Mouse (Mus musculus) neural tube, embryonic 15.5 days (tissue): Measurements from ENCODE around the gene Cfap44. TPM values are rescaled to one million over a fixed set of nuclear protein-coding genes. Genes with fewer than 3 reads are reported as not detected.
"Not testable (repeated sequence)": the region's sequence is repeated elsewhere in the genome, so short reads cannot be mapped to it uniquely, and the experiment has no call there.

Experiments used
- ATAC-seq: fragments of 200-750 bp; cut with Nextera tagmentation; 2 replicates; pipeline ENCODE4 v1.8.0; 2017; ENCODE audit warnings: mild to moderate bottlenecking, moderate TSS enrichment, moderate library complexity; ENCODE audit not compliant: low FRiP score
- H3K27ac ChIP-seq: fragments of 300-500 bp; sonication (generic); replicated peaks from 2 replicates; pipeline ENCODE4 v1.5.1; 2015; ENCODE audit warnings: mild to moderate bottlenecking, inconsistent platforms
- H3K27me3 ChIP-seq: fragments of 300-500 bp; sonication (generic); replicated peaks from 2 replicates; pipeline ENCODE4 v1.6.1; 2015; ENCODE audit warnings: inconsistent platforms
- H3K36me3 ChIP-seq: fragments of 300-500 bp; sonication (generic); 2 replicates; pipeline ENCODE4 v1.6.1; 2015; ENCODE audit warnings: inconsistent platforms
- H3K4me1 ChIP-seq: fragments of 300-500 bp; sonication (generic); 2 replicates; pipeline ENCODE4 v1.6.1; 2015; ENCODE audit warnings: inconsistent platforms
- H3K4me2 ChIP-seq: fragments of 300-500 bp; sonication (generic); 2 replicates; pipeline ENCODE4 v1.6.1; 2015; ENCODE audit warnings: inconsistent platforms, mild to moderate bottlenecking, moderate library complexity
- H3K4me3 ChIP-seq: fragments of 300-500 bp; sonication (generic); replicated peaks from 2 replicates; pipeline ENCODE4 v1.5.1; 2015; ENCODE audit warnings: mild to moderate bottlenecking, inconsistent platforms
- H3K9ac ChIP-seq: fragments of 300-500 bp; sonication (generic); replicated peaks from 2 replicates; pipeline ENCODE4 v1.6.1; 2015; ENCODE audit warnings: mild to moderate bottlenecking, inconsistent platforms
- H3K9me3 ChIP-seq: fragments of 300-500 bp; sonication (generic); replicated peaks from 2 replicates; pipeline ENCODE4 v1.6.1; 2016; ENCODE audit warnings: inconsistent platforms
- WGBS: fragments of 180-500 bp; shearing (Covaris S2); methylation state at CpG from one replicate; pipeline ENCODE4 v1.1.7; 2015; ENCODE audit warnings: mixed read lengths; 5-methylcytosine and 5-hydroxymethylcytosine counted together
- polyA plus RNA-seq: library from polyadenylated mRNA; unstranded; fragments of >200 nt; fragmentation: Nextera tagmentation; extraction: Ambion mirVana; gene quantifications from 2 replicates; pipeline ENCODE4 v1.2.1, GENCODE M21; 2015

Cfap44 gene
- polyA plus RNA-seq, 1 experiment from 2014 or later = 3.0 TPM

DNA sequence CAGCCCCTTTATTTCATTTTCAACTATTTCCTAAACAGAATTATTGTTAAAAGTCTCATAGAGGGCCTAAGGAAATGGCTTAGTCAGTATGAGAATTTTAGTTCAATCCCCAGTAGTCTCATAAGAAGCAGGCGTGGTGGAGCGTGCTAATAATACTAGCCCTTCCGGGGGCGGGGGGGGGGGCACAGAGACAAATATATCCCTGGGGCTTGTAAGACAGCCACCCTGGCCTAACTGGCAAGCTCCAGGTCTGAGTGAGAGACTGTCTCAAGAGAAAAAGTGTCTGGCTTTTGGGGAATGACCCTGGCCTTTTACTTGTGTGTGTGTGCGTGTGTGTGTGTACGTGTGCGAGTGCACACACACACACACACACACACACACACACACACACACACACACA lies 40.3 kb downstream of the Cfap44 start:
- H3K36me3 ChIP-seq = no peaks in the 10 kb centered on the region
- no peak for ATAC-seq
- no peak overlapping the region for H3K27ac ChIP-seq
- WGBS = 69% methylated on average over 7 of the region's 7 CpGs
- H3K9ac ChIP-seq = no peak overlapping the region
- no peak overlapping the region for H3K4me3 ChIP-seq
- H3K4me2 ChIP-seq = no peak overlapping the region
- no peaks in the 10 kb centered on the region for H3K9me3 ChIP-seq
- H3K27me3 ChIP-seq = no peaks in the 10 kb centered on the region
- peaks cover 3% of the 10 kb centered on the region for H3K4me1 ChIP-seq

DNA sequence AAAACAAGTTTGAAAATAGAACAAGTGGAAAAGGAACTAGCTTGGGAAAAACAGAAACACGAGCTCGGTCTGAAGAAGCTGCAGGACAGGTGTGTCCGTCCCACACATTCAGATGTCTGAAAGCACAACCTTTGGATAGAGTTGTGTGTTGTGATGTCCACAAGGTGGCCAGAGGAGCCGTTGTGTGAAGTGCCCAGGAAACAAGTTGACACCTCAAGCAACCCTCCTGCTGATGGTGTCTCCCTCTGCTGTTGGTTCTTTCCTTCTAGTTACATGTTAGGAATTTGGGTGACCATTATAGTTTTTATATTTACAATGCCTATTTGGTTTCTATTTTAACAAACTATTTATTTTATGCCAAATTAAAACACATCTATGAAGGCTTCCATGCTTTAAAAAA lies 40.9 kb downstream of the Cfap44 start:
- H3K36me3 ChIP-seq = no peaks in the 10 kb centered on the region
- H3K9me3 ChIP-seq = no peaks in the 10 kb centered on the region
- no peaks in the 10 kb centered on the region for H3K4me1 ChIP-seq
- no peak overlapping the region for H3K27ac ChIP-seq
- no peak overlapping the region for H3K4me2 ChIP-seq
- 72% methylated on average over 4 of the region's 4 CpGs for WGBS
- H3K9ac ChIP-seq = no peak overlapping the region
- no peaks in the 10 kb centered on the region for H3K27me3 ChIP-seq
- no peak for ATAC-seq
- H3K4me3 ChIP-seq = no peak overlapping the region

DNA sequence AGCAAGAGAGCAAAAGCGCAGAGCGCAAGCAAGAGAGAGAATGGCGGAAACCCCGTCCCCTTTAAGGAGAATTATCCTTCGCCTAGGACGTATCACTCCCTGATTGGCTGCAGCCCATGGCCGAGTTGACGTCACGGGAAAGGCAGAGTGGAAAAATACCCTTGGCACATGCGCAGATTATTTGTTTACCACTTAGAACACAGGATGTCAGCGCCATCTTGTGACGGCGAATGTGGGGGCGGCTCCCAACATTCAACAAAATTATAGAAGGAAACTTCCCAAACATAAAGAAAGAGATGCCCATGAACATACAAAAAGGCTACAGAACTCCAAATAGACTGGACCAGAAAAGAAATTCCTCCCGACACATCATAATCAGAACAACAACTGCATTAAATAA lies 47.3 kb downstream of the Cfap44 start:
- H3K9me3 ChIP-seq, H3K27me3 ChIP-seq, H3K27ac ChIP-seq, ATAC-seq, H3K9ac ChIP-seq, H3K36me3 ChIP-seq, H3K4me3 ChIP-seq, H3K4me1 ChIP-seq, H3K4me2 ChIP-seq: not testable (repeated sequence)
- 94% methylated on average over 15 of the region's 15 CpGs for WGBS

DNA sequence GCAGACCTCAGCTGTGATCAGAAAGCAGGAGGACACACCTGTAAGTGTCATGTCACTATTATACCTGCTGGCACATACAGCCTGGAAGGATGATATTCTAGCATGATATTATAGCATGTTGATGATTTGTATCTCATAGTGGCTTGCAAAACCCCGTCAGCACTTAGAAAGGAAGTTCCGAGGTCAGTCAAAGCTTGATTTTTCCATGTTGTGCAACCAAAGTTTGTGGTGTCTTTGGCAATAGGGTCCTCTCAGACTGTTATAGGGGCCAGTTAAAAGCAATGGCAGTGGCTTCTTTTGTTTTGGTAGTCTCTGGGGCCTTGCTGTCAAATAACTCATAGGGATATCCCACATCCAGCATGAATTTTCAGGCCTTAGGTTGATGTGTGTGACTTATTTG lies 63.3 kb downstream of the Cfap44 start:
- WGBS = 91% methylated on average over 2 of the region's 2 CpGs
- Histone ChIP-seq H3K9me3 (no peaks in the 10 kb centered on the region), H3K27ac (no peak overlapping the region), H3K36me3 (no peaks in the 10 kb centered on the region), H3K4me3 (no peak overlapping the region), H3K4me2 (no peak overlapping the region), H3K27me3 (no peaks in the 10 kb centered on the region), H3K9ac (no peak overlapping the region), H3K4me1 (no peaks in the 10 kb centered on the region)
- ATAC-seq = no peak

DNA sequence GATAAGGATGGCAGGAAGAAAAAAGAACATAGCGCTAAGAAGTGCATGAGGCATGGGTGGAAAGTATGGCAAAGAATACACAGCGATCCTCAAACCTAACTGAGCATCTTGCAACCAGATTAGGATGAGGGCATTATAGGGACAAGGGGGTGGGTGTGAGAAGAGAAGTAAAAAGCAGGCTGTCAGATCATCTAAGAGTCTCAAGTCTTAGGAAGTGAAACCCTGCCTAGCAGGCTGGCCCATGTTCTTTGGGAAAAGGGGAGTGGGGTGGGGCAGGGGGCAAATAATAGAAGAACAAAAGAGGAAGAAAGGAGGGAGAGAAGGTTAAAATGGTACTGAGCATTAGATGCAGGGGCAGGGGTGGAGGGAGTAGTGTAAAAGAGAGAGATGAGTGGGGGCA lies 64.2 kb downstream of the Cfap44 start:
- 98% methylated on average over 2 of the region's 2 CpGs for WGBS
- Histone ChIP-seq H3K27me3 (no peaks in the 10 kb centered on the region), H3K4me1 (no peaks in the 10 kb centered on the region), H3K27ac (no peak overlapping the region), H3K4me2 (no peak overlapping the region), H3K4me3 (no peak overlapping the region), H3K36me3 (no peaks in the 10 kb centered on the region), H3K9ac (no peak overlapping the region), H3K9me3 (no peaks in the 10 kb centered on the region)
- ATAC-seq = no peak

DNA sequence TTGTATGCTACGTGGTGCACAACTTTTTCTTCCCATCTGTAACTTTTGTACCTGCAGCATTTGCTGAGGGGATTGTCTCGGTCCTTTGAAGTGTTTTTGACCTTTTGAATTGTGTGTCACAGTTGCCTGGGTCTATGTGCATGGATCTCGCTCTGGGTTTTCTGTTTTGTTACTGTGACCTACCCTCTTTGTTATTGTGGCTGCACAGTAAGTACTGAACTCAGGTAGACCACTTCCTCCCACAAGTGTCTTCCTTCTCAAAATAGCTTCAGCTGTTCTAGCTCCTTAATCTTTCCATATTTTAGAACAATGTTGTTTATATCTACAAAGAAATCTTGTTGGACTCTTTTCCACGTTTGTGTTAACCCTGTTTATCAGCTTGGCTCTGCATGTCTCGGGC lies 66.3 kb downstream of the Cfap44 start:
- H3K27ac ChIP-seq = no peak overlapping the region
- H3K4me3 ChIP-seq = no peak overlapping the region
- H3K36me3 ChIP-seq = no peaks in the 10 kb centered on the region
- WGBS = 80% methylated on average over 5 of the region's 5 CpGs
- no peaks in the 10 kb centered on the region for H3K27me3 ChIP-seq
- no peak overlapping the region for H3K4me2 ChIP-seq
- no peaks in the 10 kb centered on the region for H3K4me1 ChIP-seq
- H3K9me3 ChIP-seq = no peaks in the 10 kb centered on the region
- no peak for ATAC-seq
- H3K9ac ChIP-seq = no peak overlapping the region

DNA sequence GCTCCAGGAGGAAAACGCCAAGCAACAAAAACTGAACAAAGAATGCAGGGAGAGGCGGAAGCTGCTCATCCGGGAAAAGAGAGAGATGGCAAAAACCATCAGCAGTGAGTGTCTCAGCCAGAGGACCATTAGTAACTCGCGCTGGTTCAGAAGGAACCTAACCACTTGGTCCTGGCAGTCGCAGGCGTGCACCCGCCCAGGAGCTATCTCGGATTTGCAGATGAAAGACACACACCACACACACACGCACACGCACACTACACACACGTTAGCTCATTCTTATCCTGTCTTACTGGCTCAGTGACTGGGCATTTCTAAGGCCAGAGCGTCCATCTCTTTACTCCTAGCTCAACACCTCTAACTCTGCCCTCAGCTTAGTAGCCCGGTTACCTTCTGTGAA lies 80.7 kb downstream of the Cfap44 start:
- H3K4me1 ChIP-seq = no peaks in the 10 kb centered on the region
- no peak overlapping the region for H3K4me3 ChIP-seq
- H3K4me2 ChIP-seq = no peak overlapping the region
- H3K27ac ChIP-seq = no peak overlapping the region
- no peak for ATAC-seq
- H3K9ac ChIP-seq = no peak overlapping the region
- H3K27me3 ChIP-seq = no peaks in the 10 kb centered on the region
- H3K9me3 ChIP-seq = no peaks in the 10 kb centered on the region
- WGBS = 91% methylated on average over 14 of the region's 14 CpGs
- H3K36me3 ChIP-seq = no peaks in the 10 kb centered on the region

DNA sequence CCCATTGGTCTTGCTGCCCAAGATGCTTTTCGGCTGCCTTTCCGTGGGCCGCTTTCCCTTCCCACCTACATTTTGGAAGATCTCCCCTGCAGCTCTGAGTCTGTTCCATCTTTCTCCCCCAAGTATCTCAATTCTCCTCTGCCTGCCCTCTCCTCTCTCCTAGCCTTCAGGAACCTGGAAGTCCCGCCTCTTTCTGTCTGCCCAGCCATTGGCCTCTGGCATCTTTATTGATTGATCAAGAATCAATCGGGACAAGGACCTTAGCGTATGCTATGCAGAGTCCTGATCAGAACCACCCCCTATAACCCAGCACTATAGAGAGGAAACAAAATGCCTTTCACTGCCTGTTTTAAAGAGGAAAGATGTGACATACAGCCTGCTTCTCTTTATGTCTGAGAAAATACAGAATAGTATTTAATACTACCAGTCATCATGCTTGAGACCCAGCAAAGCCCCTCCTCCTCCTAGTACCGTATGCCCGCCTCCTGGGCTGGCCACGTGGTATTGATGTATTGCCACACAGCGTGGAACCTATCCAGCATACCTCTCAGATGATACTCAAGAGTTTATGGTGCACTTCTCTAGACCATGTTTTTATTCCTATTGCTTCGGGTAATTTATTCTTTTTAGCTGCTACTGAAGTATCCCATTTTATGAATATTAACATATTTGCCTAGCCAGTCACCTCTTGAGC lies 81.2 kb downstream of the Cfap44 start:
- 90% methylated on average over 11 of the region's 11 CpGs for WGBS
- no peaks in the 10 kb centered on the region for H3K4me1 ChIP-seq
- ATAC-seq = no peak

DNA sequence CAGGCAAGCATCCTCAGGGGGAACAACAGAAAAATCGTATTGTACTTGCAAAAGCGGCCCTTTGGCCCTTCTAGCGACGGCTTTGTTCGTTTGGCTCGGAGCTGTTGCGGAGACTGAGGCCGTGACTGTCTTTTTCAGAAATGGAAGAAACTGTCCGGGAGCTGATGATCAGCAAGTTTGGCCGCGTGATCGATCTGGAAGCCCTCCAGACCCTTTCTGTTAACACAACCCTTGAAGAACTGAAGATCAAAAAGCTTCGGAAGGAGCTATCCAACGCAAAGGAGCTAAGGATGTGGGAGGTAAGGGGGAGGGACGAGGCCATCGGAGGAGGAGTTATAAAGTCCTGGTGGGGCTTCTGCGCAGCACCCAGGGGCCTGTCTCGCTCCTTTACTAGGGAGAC lies 84.2 kb downstream of the Cfap44 start:
- H3K36me3 ChIP-seq = no peaks in the 10 kb centered on the region
- peaks cover 6% of the 10 kb centered on the region; the same call in 1 of the 2 replicates for H3K4me1 ChIP-seq
- no peaks in the 10 kb centered on the region for H3K27me3 ChIP-seq
- H3K4me2 ChIP-seq = no peak overlapping the region
- WGBS = 55% methylated on average over 18 of the region's 18 CpGs
- no peak for ATAC-seq
- H3K4me3 ChIP-seq = no peak overlapping the region
- H3K27ac ChIP-seq = no peak overlapping the region
- H3K9me3 ChIP-seq = no peaks in the 10 kb centered on the region
- no peak overlapping the region for H3K9ac ChIP-seq

More for the DNA sequence above, 81.2 kb downstream of the Cfap44 start:
- Histone ChIP-seq H3K9ac (no peak overlapping the region), H3K4me2 (no peak overlapping the region), H3K4me3 (no peak overlapping the region), H3K27me3 (no peaks in the 10 kb centered on the region), H3K9me3 (no peaks in the 10 kb centered on the region), H3K27ac (no peak overlapping the region), H3K36me3 (no peaks in the 10 kb centered on the region)

DNA sequence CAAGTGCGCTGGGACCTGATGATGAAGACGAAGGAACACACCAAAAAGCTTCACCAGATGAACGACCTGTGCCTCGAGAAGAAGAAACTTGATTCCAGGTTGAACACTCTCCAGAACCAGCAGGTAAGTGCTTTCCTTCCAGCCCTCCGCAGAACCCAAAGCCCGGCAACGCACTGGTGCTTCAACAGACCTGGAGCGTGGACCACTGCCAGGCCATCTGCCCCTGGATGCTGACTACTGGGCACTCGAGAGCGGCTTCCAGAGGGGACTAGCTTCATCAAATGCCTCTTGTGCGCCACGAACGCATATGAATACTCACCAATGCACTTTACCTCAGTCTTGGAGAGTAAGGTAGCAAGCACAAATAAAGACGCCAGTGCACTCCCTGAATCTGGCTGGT lies 85.3 kb downstream of the Cfap44 start:
- whole genome bisulfite sequencing = 88% methylated on average over 14 of the region's 14 CpGs
- no peak for ATAC-seq

DNA sequence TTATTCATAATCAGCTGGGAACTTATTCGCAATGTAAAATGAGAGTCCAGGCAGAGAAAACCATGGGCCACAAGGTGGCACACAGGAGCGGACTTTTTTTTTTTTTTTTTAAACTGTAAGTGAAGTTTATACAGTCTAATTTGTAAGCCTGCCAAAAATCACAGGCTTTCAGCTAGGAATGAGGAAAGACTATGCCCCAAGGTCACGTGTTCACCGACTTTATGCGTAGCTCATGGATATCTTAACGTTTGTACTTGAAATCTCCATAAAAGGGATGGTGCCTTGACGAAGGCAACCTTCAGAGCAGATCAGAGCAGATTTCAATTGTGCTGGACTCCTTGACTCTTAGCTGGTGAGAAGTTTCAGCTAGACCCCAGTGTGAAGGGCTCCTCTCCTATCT lies 86.0 kb downstream of the Cfap44 start:
- WGBS = 63% methylated on average over 7 of the region's 7 CpGs
- H3K36me3 ChIP-seq = no peaks in the 10 kb centered on the region
- no peaks in the 10 kb centered on the region for H3K27me3 ChIP-seq

More for the DNA sequence above, 85.3 kb downstream of the Cfap44 start:
- Histone ChIP-seq H3K36me3 (no peaks in the 10 kb centered on the region), H3K9ac (no peak overlapping the region), H3K9me3 (no peaks in the 10 kb centered on the region), H3K27ac (no peak overlapping the region), H3K4me1 (peaks cover 6% of the 10 kb centered on the region; the same call in 1 of the 2 replicates), H3K27me3 (no peaks in the 10 kb centered on the region), H3K4me2 (no peak overlapping the region), H3K4me3 (no peak overlapping the region)

DNA sequence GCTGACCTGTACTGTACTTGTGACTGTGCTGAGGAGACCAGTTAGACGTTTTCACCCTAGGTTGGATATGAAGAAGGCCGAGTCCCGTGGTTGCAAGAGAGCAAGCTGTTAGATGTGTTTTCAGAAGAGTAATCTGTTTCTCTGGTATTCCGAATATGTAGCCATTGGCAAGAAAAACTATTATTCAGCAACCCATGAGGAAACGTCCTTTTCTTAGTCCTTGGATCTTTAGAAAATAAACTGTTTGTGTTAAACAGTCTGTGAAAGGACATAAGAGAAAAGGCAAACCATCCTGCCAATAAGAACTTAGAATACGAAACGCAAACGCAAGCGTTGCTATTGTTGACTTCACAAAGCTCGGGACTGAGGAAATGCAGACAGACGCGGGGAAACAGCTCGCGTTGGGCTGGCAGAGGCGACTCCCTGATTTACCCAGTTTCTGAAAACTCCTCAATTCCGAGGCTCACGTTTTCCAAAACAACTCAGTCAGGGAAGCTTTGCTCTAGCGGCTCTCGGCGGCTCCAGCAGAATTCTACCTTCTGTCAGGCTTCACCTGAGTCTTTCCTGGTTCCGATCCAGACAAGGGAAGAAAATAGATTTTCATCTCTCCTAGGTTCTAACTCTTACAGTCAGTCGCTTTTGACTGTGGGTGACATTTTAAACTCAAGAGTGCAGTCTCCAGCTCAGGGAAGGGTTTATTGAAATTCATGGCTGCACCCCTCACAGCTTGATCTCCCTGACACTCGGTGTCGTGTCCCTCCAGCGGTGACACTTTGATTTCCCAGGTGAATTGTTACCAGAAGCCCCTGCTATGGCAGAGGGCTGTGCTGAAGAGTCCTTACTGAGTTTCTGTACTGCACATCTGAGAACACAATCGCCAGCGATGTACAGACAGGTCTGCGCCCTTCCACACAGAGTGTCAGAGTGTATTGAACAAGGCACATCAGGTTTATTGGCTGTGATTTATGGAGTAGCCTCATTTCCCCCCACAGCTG lies 87.3 kb downstream of the Cfap44 start:
- no peaks in the 10 kb centered on the region for H3K36me3 ChIP-seq
- H3K4me1 ChIP-seq = peaks cover 6% of the 10 kb centered on the region; the same call in 1 of the 2 replicates
- no peaks in the 10 kb centered on the region for H3K9me3 ChIP-seq
- no peak overlapping the region for H3K9ac ChIP-seq
- peak overlapping the region; percentile 17; the same call in 1 of the 2 replicates for H3K4me2 ChIP-seq
- no peaks in the 10 kb centered on the region for H3K27me3 ChIP-seq
- no peak overlapping the region; the same call in 1 of the 2 replicates for H3K27ac ChIP-seq
- no peak for ATAC-seq
- 40% methylated on average over 28 of the region's 28 CpGs for WGBS
- H3K4me3 ChIP-seq = no peak overlapping the region

More for the DNA sequence above, 86.0 kb downstream of the Cfap44 start:
- Histone ChIP-seq H3K4me3 (no peak overlapping the region), H3K9ac (no peak overlapping the region), H3K27ac (no peak overlapping the region), H3K4me2 (no peak overlapping the region), H3K4me1 (peaks cover 6% of the 10 kb centered on the region; the same call in 1 of the 2 replicates), H3K9me3 (no peaks in the 10 kb centered on the region)
- no peak for ATAC-seq
